Mouse (Mus musculus): ENCODE data around the gene Ankrd13b.

- no peak; the same call in 1 of the 2 replicates for TF ChIP-seq CTCF (conservative IDR thresholded peaks at IDR 0.05; ENCODE audit: low read length)
- TF ChIP-seq NANOG (IDR thresholded peaks at IDR 0.05; ENCODE audit: borderline replicate concordance, low read length): no peak
- TF ChIP-seq POU5F1 (IDR thresholded peaks at IDR 0.05; ENCODE audit: borderline replicate concordance, low read length): no peak
These were observed 12.5 kb upstream of the Ankrd13b start for GRCm38 (mm10) chr11:77501971-77502370.
